Mouse (Mus musculus): ENCODE data around the gene Fcgr4.

DNA sequence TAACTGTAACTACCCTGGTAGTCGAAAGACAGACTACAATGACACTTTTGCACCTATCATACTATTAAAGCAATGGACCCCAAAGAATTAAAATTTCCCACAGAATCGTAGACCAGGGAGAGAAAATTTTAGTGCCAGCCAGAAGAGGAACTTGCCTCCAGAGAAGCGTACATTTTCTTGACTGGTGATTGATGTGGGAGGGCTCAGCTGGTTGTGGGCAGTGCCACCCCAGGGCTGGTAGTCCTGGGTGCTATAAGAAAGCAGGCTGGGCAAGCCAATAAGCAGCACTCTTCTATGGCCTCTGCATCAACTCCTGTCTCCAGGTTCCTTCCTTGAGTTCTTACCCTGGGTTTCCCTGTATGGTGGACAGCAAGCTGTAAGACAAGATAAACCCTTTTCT lies 33.6 kb upstream of the Fcgr4 start:
- no peak for TF ChIP-seq CTCF (IDR thresholded peaks at IDR 0.05; ENCODE audit: low read depth)
- TF ChIP-seq EP300 (IDR thresholded peaks at IDR 0.05; ENCODE audit: low read depth), result no peak
